Mouse (Mus musculus): ENCODE measurements around the gene Timm50.

Timm50 gene

DNA sequence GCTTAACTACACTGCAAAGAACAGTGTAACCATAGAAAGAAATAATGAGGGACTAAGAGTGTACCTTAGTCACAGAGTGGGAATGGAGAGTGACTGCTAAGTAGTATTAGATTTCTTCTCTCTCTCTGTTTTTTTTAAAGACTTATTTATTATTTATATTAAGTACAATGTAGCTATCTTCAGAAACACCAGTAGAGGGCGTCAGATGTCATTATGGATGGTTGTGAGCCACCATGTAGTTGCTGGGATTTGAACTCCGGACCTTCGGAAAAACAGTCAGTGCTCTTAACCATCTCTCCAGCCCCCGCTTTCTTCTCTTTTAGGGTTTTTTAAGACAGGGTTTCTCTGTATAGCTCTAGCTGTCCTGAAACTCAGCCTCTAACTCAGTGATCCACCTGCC is 14.6 kb upstream of the Timm50 start:
- DNase-seq (ENCODE audit: low read depth, low spot score): no peak

- DNase-seq (ENCODE audit: low read depth, low spot score): no peak
These were observed 13.4 kb upstream of the Timm50 start for GRCm38 (mm10) chr7:28325293-28325692.

GRCm38 (mm10) chr7:28321974-28322720 is 10.3 kb upstream of the Timm50 start:
- no peak for DNase-seq (ENCODE audit: low read depth, low spot score)

DNA sequence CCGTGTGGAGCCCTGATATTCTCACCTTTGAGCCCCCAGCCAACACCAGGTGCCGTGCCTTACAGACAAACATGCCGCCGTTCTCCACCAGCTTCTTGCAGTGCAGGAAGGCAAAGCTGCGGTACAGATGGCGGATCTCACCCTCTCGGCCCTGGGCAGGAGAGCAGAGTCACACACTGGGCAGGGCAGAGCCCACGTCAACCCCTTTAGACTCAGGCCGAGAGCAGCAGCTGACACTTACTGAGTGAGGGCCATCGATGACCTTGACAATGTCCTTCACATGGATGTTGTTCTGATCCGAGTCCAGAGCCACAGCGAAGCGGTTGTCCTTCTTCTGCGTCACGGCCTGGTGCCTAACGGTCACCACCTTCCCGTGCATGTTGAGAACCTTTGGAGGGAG is 6.8 kb upstream of the Timm50 start:
- no peak for DNase-seq (ENCODE audit: low read depth, low spot score)

- no peak for DNase-seq (ENCODE audit: low read depth, low spot score)
These were observed 6.2 kb upstream of the Timm50 start for GRCm38 (mm10) chr7:28318036-28318435.

GRCm38 (mm10) chr7:28311151-28311925 is 534 bp downstream of the Timm50 start:
- no peak for DNase-seq (ENCODE audit: low read depth, low spot score)

DNA sequence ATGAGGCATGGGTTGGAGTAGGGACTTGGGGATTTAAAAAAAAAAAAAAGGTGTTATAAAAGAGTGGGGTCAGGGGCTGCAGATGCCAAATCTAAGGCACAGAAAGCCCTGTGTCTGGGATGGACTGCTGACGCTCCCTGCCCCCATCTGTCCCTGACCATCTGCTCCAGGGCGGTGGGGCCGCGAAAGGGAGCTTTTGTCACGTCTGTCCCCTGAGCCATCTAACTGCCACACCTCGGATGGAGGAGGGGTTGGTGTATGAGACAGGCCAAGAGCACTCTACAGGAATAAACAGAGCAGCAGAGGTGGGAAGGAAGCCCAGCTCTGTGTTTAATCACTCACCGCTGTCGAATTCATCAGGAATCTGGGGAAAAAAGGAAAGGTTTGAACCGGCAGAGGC is 2.1 kb downstream of the Timm50 start:
- DNase-seq (ENCODE audit: low read depth, low spot score): no peak

GRCm38 (mm10) chr7:28306216-28306615 is 5.7 kb downstream of the Timm50 start:
- no peak for DNase-seq (ENCODE audit: low read depth, low spot score)

GRCm38 (mm10) chr7:28305641-28306040 is 6.2 kb downstream of the Timm50 start:
- DNase-seq (ENCODE audit: low read depth, low spot score): no peak

GRCm38 (mm10) chr7:28301616-28302433 is 10.0 kb downstream of the Timm50 start, which contains the start of gene Dll3:
TSS of gene Dll3 (minus strand) at chr7:28302238.
- DNase-seq (ENCODE audit: low read depth, low spot score): no peak

- peak; percentile 73 for DNase-seq (ENCODE audit: low read depth, low spot score)
These were observed 12.8 kb downstream of the Timm50 start for GRCm38 (mm10) chr7:28298837-28299625.

- no peak for DNase-seq (ENCODE audit: low read depth, low spot score)
These were observed 17.4 kb downstream of the Timm50 start for GRCm38 (mm10) chr7:28294481-28294880.

GRCm38 (mm10) chr7:28290638-28291590 is 21.0 kb downstream of the Timm50 start, which contains the start of gene Selenov:
TSS of gene Selenov (minus strand) at chr7:28291186.
- no peak for DNase-seq (ENCODE audit: low read depth, low spot score)

DNA sequence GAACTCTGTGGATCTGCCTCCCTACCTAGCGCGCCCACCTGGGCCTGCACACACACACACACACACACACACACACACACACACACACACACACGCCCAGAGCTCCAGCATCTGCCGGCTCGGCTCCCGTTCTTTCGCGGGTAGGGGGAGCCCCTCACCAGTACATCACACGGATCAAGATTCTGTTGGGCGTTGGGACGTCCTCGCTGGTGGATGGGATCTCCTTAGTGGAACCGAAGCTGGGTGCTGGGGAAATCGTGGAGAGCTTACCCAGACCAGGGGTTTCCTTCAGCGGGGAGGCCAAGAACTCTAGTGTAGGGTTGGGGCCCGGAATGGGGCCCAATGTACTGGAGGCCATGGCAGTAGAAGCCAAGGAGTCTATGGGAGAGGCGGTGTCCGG is 21.7 kb downstream of the Timm50 start:
- DNase-seq (ENCODE audit: low read depth, low spot score): no peak

GRCm38 (mm10) chr7:28280630-28281029 is 31.2 kb downstream of the Timm50 start:
- DNase-seq (ENCODE audit: low read depth, low spot score): no peak

DNA sequence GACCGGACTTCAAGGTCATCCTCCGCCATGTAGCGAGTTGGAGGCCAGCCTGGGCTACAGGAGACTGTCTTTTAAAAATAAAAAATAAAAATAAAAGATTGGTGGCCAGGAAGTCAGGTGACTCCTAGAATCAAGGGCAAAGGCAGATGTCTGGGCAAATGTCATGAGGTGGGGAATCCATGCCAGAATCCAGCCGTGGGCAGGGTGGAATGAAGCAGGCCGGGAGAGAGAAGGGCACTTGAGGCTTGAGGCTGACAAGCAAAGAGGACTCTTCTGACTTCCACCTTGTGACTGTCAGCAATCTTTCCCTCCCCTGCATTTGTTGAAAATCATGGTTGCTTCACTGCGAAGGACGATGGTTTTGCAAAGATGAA is 33.6 kb downstream of the Timm50 start:
- no peak for DNase-seq (ENCODE audit: low read depth, low spot score)

GRCm38 (mm10) chr7:28277615-28278278 is 34.1 kb downstream of the Timm50 start, which contains the start of gene Eid2b:
TSS of gene Eid2b (plus strand) at chr7:28277739.
- DNase-seq (ENCODE audit: low read depth, low spot score): peak; percentile 89

DNA sequence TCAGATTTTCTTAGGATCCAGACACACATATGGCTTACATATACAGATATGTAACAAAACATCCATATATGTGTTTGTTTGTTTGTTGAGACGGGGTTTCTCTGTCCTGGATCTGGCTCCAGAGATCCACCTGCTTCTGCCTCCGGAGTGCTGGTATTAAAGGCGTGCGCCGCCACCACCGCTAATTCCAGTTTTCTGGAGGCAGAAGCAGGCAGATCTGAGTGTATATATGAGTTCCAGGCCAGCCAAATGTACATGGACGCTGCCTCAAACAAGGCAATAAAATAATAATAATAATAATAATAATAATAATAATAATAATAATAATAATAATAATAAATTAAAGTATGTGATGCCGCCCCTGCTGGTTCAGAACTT is 34.6 kb downstream of the Timm50 start:
- no peak for DNase-seq (ENCODE audit: low read depth, low spot score)

- no peak for DNase-seq (ENCODE audit: low read depth, low spot score)
These were observed 40.1 kb downstream of the Timm50 start for GRCm38 (mm10) chr7:28271761-28272160.

- no peak for DNase-seq (ENCODE audit: low read depth, low spot score)
These were observed 42.5 kb downstream of the Timm50 start for GRCm38 (mm10) chr7:28269355-28269754.
